Mouse (Mus musculus): ENCODE measurements around the gene Lrrc28. TPM values are rescaled to one million over a fixed set of nuclear protein-coding genes. Genes with fewer than 3 reads are reported as not detected.
A peak's percentile ranks its signal among the peaks of the same experiment; 100 is the strongest.

Gene Lrrc28
- polyA plus RNA-seq, 1 experiment from 2014 or later: 33.0 TPM

DNA sequence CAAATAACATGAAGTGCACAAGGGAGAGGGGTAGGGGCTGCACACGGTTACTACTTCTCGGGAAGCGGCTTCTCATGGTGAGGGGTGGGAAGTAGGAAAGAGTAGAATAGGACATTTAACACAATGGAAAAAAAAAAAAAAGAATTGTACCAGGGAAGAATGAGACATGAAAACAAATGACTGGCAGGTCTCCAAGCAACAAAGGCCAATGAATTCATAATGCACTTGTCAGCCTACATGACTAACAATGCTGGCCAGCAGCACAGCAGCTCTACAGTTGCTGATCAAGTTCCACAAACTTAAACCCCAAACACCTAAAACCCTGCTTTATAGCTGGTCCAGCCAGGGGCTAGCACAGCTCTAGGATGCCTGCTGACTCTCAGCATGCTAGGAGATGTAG, 6.1 kb downstream of the Lrrc28 start:
- H3K4me1 ChIP-seq (replicated peaks): peaks cover 19% of the 10 kb centered on the region
- 30% methylated on average over 3 of the region's 3 CpGs for WGBS
- no peak overlapping the region for H3K9ac ChIP-seq
- H3K36me3 ChIP-seq: peaks cover 26% of the 10 kb centered on the region
- no peak overlapping the region for H3K4me3 ChIP-seq
- no peak for ATAC-seq (ENCODE audit: low FRiP score)
- H3K27ac ChIP-seq: no peak overlapping the region
- H3K4me2 ChIP-seq: no peak overlapping the region
- H3K27me3 ChIP-seq: no peaks in the 10 kb centered on the region
- no peaks in the 10 kb centered on the region for H3K9me3 ChIP-seq

DNA sequence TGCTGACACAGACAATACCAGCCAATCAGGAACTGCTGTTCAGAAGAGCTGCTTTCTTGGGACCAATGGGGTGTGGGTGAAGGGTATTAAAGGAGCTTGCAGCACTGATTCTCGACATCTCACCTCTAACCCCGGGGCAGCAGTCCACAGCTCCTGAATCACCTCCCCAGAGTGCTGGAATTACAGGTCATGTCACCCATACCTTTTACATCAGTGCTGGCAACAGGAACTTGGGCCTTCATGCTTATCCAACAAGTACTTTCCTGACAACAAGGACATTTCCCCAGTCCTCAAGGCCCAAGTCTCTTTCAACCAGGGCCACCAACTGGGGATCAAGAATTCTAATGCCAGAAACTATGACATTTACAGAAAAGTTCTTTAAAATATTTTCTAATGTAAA, 8.9 kb downstream of the Lrrc28 start:
- H3K9ac ChIP-seq: no peak overlapping the region
- WGBS: 59% methylated on average over 2 of the region's 2 CpGs

DNA sequence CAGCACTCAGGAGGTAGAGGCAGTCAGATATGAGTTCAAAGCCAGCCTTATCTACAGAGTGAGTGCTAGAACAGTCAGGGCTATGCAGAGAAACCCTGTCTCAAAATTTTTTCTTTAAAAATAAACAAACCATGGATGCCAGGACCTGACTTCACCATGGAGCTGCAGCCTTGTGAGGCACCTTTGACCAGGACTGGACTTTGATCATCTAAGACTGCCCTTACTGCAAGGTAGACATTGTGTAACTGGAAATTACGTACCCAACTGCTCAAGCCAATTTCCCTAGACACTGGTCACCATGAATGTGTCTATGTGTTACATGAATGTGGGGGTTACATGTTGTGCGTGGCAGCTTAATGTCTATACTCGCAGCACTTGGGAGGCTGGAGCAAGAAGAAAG, 10.9 kb downstream of the Lrrc28 start:
- Histone ChIP-seq H3K27me3 (no peaks in the 10 kb centered on the region), H3K9ac (no peak overlapping the region), H3K36me3 (peaks cover 22% of the 10 kb centered on the region), H3K27ac (no peak overlapping the region), H3K4me3 (no peak overlapping the region), H3K4me2 (no peak overlapping the region), H3K9me3 (0 out of 2 replicates have a peak, but pooled peaks cover 2% of the 10 kb centered on the region), H3K4me1 (replicated peaks) (peaks cover 4% of the 10 kb centered on the region)
- 98% methylated on average over 3 of the region's 3 CpGs for WGBS
- ATAC-seq (ENCODE audit: low FRiP score): no peak

More for the DNA sequence above, 8.9 kb downstream of the Lrrc28 start:
- Histone ChIP-seq H3K4me2 (no peak overlapping the region), H3K27me3 (no peaks in the 10 kb centered on the region), H3K27ac (no peak overlapping the region), H3K36me3 (peaks cover 30% of the 10 kb centered on the region), H3K4me3 (no peak overlapping the region), H3K4me1 (replicated peaks) (peaks cover 6% of the 10 kb centered on the region), H3K9me3 (0 out of 2 replicates have a peak, but pooled peaks cover 2% of the 10 kb centered on the region)
- ATAC-seq (ENCODE audit: low FRiP score): no peak

DNA sequence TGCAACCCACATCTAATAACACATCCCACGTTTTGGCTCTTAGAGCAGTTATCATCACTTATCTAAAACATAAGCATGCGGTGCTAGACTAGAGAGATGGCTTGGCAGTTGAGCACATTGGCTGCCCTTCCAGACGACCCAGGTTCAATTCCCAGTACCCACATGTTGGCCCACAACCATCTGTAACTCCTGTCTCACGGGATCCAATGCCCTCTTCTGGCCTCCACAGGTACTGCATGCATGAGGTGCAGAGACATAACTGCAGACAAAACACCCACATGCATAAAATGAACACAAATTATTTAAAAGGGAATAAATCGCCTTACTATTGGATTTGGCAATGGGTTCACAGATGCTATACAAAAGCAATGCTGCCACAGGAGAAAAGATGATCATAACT, 12.7 kb downstream of the Lrrc28 start:
- WGBS: 85% methylated on average over 5 of the region's 5 CpGs
- ATAC-seq (ENCODE audit: low FRiP score): no peak
- no peak overlapping the region for H3K4me2 ChIP-seq

DNA sequence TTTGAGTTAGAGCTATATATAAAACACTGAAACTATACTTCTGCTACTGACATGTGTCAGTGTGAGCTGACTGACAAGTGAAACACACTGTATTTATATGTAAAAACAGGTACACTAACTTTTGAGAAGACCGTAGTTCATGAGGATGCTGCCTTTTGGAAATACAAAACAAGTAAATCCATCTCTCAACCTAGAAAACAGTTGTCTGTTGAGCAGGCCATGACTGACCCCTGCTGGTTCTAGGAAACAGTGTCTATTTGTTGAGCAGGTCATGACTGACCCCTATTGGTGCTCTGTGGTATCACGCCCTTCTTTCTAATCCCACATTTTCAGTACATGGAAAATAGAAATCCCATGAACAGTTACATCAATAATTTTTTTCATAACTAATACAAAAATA, 14.3 kb downstream of the Lrrc28 start:
- Histone ChIP-seq H3K36me3 (peaks cover 29% of the 10 kb centered on the region), H3K9me3 (0 out of 2 replicates have a peak, but pooled peaks cover 2% of the 10 kb centered on the region), H3K27me3 (no peaks in the 10 kb centered on the region), H3K27ac (no peak overlapping the region), H3K4me3 (no peak overlapping the region), H3K4me2 (no peak overlapping the region), H3K4me1 (replicated peaks) (no peaks in the 10 kb centered on the region), H3K9ac (no peak overlapping the region)
- peak; percentile 54; the same call in 1 of the 2 replicates for ATAC-seq (ENCODE audit: low FRiP score)
- 15% methylated on average over 2 of the region's 2 CpGs for whole genome bisulfite sequencing

More for the DNA sequence above, 12.7 kb downstream of the Lrrc28 start:
- H3K4me3 ChIP-seq: no peak overlapping the region
- no peaks in the 10 kb centered on the region for H3K27me3 ChIP-seq
- H3K9ac ChIP-seq: no peak overlapping the region
- H3K36me3 ChIP-seq: peaks cover 28% of the 10 kb centered on the region
- no peaks in the 10 kb centered on the region for H3K4me1 ChIP-seq (replicated peaks)
- no peak overlapping the region for H3K27ac ChIP-seq
- 0 out of 2 replicates have a peak, but pooled peaks cover 2% of the 10 kb centered on the region for H3K9me3 ChIP-seq

DNA sequence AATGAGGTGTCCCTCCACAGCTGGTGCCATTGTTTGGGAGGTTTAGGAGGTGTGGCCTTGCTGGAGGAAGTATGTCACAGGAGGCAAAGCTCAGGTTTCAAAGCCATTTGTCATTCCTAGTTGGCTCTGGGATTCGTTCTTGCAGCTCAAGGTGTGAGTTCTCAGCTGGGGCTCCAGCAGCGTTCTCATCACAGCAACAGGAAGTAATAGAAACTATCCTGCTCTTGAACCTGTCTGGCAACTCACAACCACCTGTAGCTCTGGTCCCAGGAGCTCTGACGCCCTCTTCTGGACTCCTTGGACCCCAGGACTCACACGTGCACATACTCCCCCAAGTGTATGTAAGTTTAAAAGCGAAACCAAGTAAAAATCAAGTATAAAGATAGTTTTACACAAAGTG, 15.4 kb downstream of the Lrrc28 start:
- Histone ChIP-seq H3K9ac (no peak overlapping the region), H3K4me1 (replicated peaks) (no peaks in the 10 kb centered on the region), H3K36me3 (peaks cover 26% of the 10 kb centered on the region), H3K4me3 (no peak overlapping the region), H3K9me3 (0 out of 2 replicates have a peak, but pooled peaks cover 2% of the 10 kb centered on the region), H3K27me3 (no peaks in the 10 kb centered on the region), H3K27ac (no peak overlapping the region), H3K4me2 (no peak overlapping the region)
- 49% methylated on average over 5 of the region's 5 CpGs for WGBS
- ATAC-seq (ENCODE audit: low FRiP score): no peak

DNA sequence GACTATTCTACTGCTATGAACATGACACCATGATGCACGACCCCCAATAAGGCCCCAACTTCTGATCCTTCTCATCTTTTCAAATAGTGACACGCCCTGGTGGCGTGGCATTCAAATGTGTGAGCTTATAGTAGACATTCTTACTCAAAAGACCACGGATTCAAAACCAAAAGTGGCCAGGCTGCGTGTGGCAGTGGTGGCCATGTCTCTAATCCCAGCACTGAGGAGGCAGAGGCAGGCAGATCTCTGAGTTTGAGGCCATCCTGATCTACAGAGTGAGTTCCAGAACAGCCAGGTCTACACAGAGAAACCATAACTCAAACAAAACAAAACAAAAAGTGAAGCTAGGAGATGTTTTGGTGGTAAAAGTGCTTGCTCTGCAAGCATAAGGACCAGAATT, 18.4 kb downstream of the Lrrc28 start:
- no peaks in the 10 kb centered on the region for H3K9me3 ChIP-seq
- no peak overlapping the region for H3K9ac ChIP-seq
- no peaks in the 10 kb centered on the region for H3K27me3 ChIP-seq
- no peak overlapping the region for H3K4me2 ChIP-seq
- no peak for ATAC-seq (ENCODE audit: low FRiP score)
- WGBS: 90% methylated on average over 5 of the region's 5 CpGs
- H3K4me3 ChIP-seq: no peak overlapping the region
- peaks cover 15% of the 10 kb centered on the region for H3K36me3 ChIP-seq
- no peak overlapping the region for H3K27ac ChIP-seq
- H3K4me1 ChIP-seq (replicated peaks): no peaks in the 10 kb centered on the region

DNA sequence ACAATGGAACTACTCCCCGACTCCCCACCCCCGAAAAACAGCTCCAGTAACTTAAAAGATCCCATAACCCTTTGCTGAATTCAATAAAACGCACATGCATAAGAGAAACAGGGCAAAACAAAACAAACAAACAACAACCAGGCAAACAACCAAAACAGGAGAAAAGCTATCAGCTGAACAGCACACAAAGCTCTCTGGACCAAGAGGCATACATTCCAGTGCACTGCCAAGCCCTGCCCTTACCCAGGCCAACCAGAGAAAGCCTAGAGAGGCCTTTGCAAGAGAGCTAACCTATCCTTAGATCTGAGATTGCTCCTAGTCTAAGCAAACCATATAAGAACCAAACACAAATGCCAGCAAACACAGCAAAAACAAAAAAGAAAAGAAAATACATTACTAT, 22.9 kb downstream of the Lrrc28 start:
- Histone ChIP-seq H3K4me3 (no peak overlapping the region), H3K9ac (no peak overlapping the region), H3K4me1 (replicated peaks) (no peaks in the 10 kb centered on the region), H3K27ac (no peak overlapping the region), H3K4me2 (no peak overlapping the region), H3K36me3 (peaks cover 12% of the 10 kb centered on the region), H3K9me3 (no peaks in the 10 kb centered on the region), H3K27me3 (no peaks in the 10 kb centered on the region)
- no peak for ATAC-seq (ENCODE audit: low FRiP score)
- WGBS: 78% methylated on average over 3 of the region's 3 CpGs

DNA sequence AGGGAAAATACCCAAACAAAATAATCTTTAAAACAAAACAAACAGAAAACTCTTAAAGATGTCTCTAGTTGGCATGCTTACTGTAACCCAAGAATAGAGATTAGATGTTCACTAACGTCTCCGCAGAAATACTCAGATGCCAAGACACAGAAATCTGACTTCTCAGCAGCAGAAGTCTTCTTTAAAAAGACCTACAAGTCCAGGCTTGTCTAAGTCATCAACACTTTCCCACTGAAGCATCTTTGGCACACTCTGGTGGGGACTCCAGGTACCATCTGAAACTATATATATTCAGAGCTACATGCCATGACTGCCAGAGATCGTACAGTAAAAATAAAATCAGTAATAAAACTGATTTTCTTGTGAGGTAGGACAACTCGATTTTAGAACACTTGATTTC, 25.2 kb downstream of the Lrrc28 start:
- Histone ChIP-seq H3K27me3 (no peaks in the 10 kb centered on the region), H3K9me3 (no peaks in the 10 kb centered on the region), H3K36me3 (peaks cover 6% of the 10 kb centered on the region; the same call in 1 of the 2 replicates), H3K27ac (no peak overlapping the region), H3K4me2 (no peak overlapping the region), H3K9ac (no peak overlapping the region), H3K4me3 (no peak overlapping the region), H3K4me1 (replicated peaks) (no peaks in the 10 kb centered on the region)
- no peak for ATAC-seq (ENCODE audit: low FRiP score)
- 87% methylated on average over 4 of the region's 4 CpGs for WGBS

DNA sequence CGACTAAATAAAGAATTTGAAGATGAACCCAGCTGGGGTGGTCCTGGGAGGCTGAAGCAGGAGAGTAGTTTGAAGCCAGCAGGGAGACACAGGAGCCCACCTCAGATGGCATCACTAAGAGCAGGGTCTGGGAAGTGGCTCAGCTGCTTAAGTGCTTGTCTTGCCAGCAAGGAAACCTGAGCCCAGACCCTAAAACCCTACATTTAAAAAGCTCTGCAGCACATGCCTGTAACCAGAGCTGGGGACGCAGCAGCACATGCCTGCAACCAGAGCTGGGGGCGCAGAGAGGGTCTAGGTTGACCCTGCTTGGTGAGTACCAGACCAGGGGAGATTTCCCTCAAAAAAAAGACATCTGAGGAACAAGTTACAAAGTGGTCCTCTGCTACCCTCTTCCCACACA, 26.8 kb downstream of the Lrrc28 start:
- no peak overlapping the region for H3K4me3 ChIP-seq
- 85% methylated on average over 3 of the region's 3 CpGs for WGBS

DNA sequence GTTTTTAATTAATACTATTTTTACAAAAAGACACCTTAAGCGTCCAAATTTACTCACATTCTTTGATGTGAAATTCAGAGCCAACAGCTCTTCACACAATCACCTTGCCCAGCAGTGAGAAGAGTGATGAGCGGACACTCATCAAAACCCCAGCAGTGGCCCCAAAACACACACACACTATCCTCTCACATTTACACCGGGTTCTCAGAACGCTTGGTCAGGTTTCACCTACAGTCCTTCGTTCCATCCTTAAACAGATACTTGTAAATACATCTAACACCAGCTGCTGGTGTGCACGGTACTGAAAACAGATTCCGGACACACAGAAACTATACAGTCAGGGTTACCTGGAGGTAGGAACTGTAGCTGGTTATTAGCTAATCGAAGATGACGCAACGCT, 27.4 kb downstream of the Lrrc28 start:
- 96% methylated on average over 10 of the region's 10 CpGs for WGBS

More for the DNA sequence above, 26.8 kb downstream of the Lrrc28 start:
- peaks cover 6% of the 10 kb centered on the region; the same call in 1 of the 2 replicates for H3K36me3 ChIP-seq
- no peaks in the 10 kb centered on the region for H3K27me3 ChIP-seq
- no peaks in the 10 kb centered on the region for H3K9me3 ChIP-seq
- H3K9ac ChIP-seq: no peak overlapping the region
- no peak overlapping the region for H3K27ac ChIP-seq
- peaks cover 13% of the 10 kb centered on the region for H3K4me1 ChIP-seq (replicated peaks)
- ATAC-seq (ENCODE audit: low FRiP score): no peak
- H3K4me2 ChIP-seq: no peak overlapping the region

DNA sequence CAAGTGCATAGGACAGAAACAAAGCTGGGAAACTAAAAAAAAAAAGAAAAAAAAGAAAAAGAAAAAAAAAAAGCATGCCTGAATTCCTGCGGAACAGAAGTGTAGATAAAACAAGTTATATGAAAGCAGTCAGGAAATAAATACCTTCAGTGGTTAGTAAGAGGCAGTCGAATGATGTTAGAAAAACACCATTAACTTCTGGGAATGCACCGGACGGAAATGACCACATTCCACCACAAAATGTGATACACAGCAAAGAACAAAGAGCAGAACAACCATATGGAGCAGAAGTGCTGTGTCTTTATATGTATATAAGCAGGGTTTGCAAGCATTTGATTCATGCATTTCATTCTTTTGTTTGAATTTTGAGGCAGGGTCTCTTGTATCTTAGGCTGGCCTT, 28.2 kb downstream of the Lrrc28 start:
- no peaks in the 10 kb centered on the region for H3K27me3 ChIP-seq
- H3K27ac ChIP-seq: no peak overlapping the region
- ATAC-seq (ENCODE audit: low FRiP score): no peak
- H3K4me2 ChIP-seq: no peak overlapping the region
- peaks cover 6% of the 10 kb centered on the region; the same call in 1 of the 2 replicates for H3K36me3 ChIP-seq
- no peaks in the 10 kb centered on the region for H3K9me3 ChIP-seq
- peaks cover 16% of the 10 kb centered on the region for H3K4me1 ChIP-seq (replicated peaks)
- no peak overlapping the region for H3K9ac ChIP-seq
- H3K4me3 ChIP-seq: no peak overlapping the region
- 86% methylated on average over 4 of the region's 4 CpGs for WGBS

More for the DNA sequence above, 27.4 kb downstream of the Lrrc28 start:
- Histone ChIP-seq H3K27ac (no peak overlapping the region), H3K9me3 (no peaks in the 10 kb centered on the region), H3K36me3 (peaks cover 6% of the 10 kb centered on the region; the same call in 1 of the 2 replicates), H3K27me3 (no peaks in the 10 kb centered on the region), H3K4me3 (no peak overlapping the region), H3K4me1 (replicated peaks) (peaks cover 16% of the 10 kb centered on the region), H3K9ac (no peak overlapping the region), H3K4me2 (no peak overlapping the region)
- no peak for ATAC-seq (ENCODE audit: low FRiP score)

DNA sequence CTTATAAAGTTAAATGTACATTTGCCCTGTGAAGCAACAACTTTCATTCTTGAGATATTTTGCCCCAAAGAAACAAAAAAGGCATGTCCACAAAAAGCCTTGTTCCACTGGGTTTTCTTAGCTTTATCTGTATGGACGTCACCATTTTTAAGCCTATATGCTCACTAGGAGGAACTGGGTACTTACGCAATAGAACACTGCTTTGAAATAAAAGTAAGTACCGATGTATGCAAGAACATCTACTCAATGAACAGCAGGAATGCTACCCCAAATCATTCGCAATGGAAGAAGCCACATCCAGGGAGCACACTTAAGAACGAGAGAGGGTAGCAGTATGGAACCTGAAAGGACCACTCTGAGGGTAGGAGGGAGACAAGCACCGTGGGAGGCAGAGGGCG, 30.6 kb downstream of the Lrrc28 start:
- Histone ChIP-seq H3K4me2 (no peak overlapping the region), H3K4me1 (replicated peaks) (peaks cover 16% of the 10 kb centered on the region), H3K9me3 (no peaks in the 10 kb centered on the region), H3K27ac (no peak overlapping the region; the same call in 1 of the 2 replicates), H3K9ac (no peak overlapping the region), H3K27me3 (no peaks in the 10 kb centered on the region), H3K4me3 (no peak overlapping the region), H3K36me3 (peaks cover 6% of the 10 kb centered on the region; the same call in 1 of the 2 replicates)
- ATAC-seq (ENCODE audit: low FRiP score): no peak
- WGBS: 87% methylated on average over 7 of the region's 7 CpGs
